Mouse (Mus musculus): ENCODE data around the gene Gm9268. TPM values are rescaled to one million over a fixed set of nuclear protein-coding genes. Genes with fewer than 3 reads are reported as not detected.
"Not testable (repeated sequence)": the region's sequence is repeated elsewhere in the genome, so short reads cannot be mapped to it uniquely, and the experiment has no call there.

The Gm9268 gene
- polyA plus RNA-seq (2012; rRNA removed) = not detected in 2 replicates

- not testable (repeated sequence) for H3K4me3 ChIP-seq (replicated peaks; ENCODE audit: insufficient read depth, low read depth, low read length); H3K4me1 ChIP-seq (ENCODE audit: control insufficient read depth, insufficient read depth, low read length); H3K27ac ChIP-seq (ENCODE audit: insufficient read depth, low read length); H3K27me3 ChIP-seq (ENCODE audit: control insufficient read depth, insufficient read depth, low read length); DNase-seq
- WGBS = no CpG with 5 or more reads among the region's 1 CpGs
Observed at GRCm38 (mm10) chr7:43018465-43018864, at the start of gene Gm9268. TSS of gene Gm9268 (plus strand) at chr7:43018765.

GRCm38 (mm10) chr7:42980098-42980497 lies 38.5 kb upstream of the Gm9268 start:
- DNase-seq = no peak
- Histone ChIP-seq H3K27me3 (ENCODE audit: control insufficient read depth, insufficient read depth, low read length) (no peaks in the 10 kb centered on the region), H3K27ac (ENCODE audit: insufficient read depth, low read length) (no peak overlapping the region), H3K4me1 (ENCODE audit: control insufficient read depth, insufficient read depth, low read length) (no peaks in the 10 kb centered on the region), H3K4me3 (replicated peaks; ENCODE audit: insufficient read depth, low read depth, low read length) (no peak overlapping the region)
- no peak for TF ChIP-seq POLR2A (IDR thresholded peaks at IDR 0.05; ENCODE audit: borderline replicate concordance, insufficient read depth, low read length)
- TF ChIP-seq CTCF (IDR thresholded peaks at IDR 0.05; ENCODE audit: borderline replicate concordance, insufficient read depth, low read depth, low read length) = no peak
- WGBS = 80% methylated on average over 11 of the region's 11 CpGs

- TF ChIP-seq POLR2A (IDR thresholded peaks at IDR 0.05; ENCODE audit: borderline replicate concordance, insufficient read depth, low read length) = no peak
- TF ChIP-seq CTCF (IDR thresholded peaks at IDR 0.05; ENCODE audit: borderline replicate concordance, insufficient read depth, low read depth, low read length) = no peak
- H3K4me3 ChIP-seq (replicated peaks; ENCODE audit: insufficient read depth, low read depth, low read length) = no peak overlapping the region
- no peak for DNase-seq
- H3K4me1 ChIP-seq (ENCODE audit: control insufficient read depth, insufficient read depth, low read length) = no peaks in the 10 kb centered on the region
- no peak overlapping the region for H3K27ac ChIP-seq (ENCODE audit: insufficient read depth, low read length)
- 87% methylated on average over 10 of the region's 10 CpGs for WGBS
- H3K27me3 ChIP-seq (ENCODE audit: control insufficient read depth, insufficient read depth, low read length) = no peaks in the 10 kb centered on the region
Observed at GRCm38 (mm10) chr7:42980739-42981138, 37.8 kb upstream of the Gm9268 start.

- WGBS = 85% methylated on average over 8 of the region's 8 CpGs
- Histone ChIP-seq H3K27me3 (ENCODE audit: control insufficient read depth, insufficient read depth, low read length) (no peaks in the 10 kb centered on the region), H3K4me3 (replicated peaks; ENCODE audit: insufficient read depth, low read depth, low read length) (no peak overlapping the region), H3K27ac (ENCODE audit: insufficient read depth, low read length) (no peak overlapping the region), H3K4me1 (ENCODE audit: control insufficient read depth, insufficient read depth, low read length) (no peaks in the 10 kb centered on the region)
- no peak for DNase-seq
- TF ChIP-seq POLR2A (IDR thresholded peaks at IDR 0.05; ENCODE audit: borderline replicate concordance, insufficient read depth, low read length) (no peak), CTCF (IDR thresholded peaks at IDR 0.05; ENCODE audit: borderline replicate concordance, insufficient read depth, low read depth, low read length) (no peak)
Observed at GRCm38 (mm10) chr7:43077831-43078230, 59.3 kb downstream of the Gm9268 start.

Other genes with a start within 250 kb of the Gm9268 start
- not detected in 2 replicates for gene Vmn2r62, start 225.2 kb upstream of the Gm9268 start, polyA plus RNA-seq (2012; rRNA removed)
- not detected in 2 replicates for gene Gm2381, start 151.5 kb upstream of the Gm9268 start, polyA plus RNA-seq (2012; rRNA removed)
- not detected in 2 replicates for gene Vmn2r63, start 84.9 kb upstream of the Gm9268 start, polyA plus RNA-seq (2012; rRNA removed)
- gene Zfp936, start 95.5 kb downstream of the Gm9268 start, polyA plus RNA-seq (2012; rRNA removed) = not detected in 2 replicates